Mouse (Mus musculus) CH12.LX (cell line): ENCODE data around the gene Nup188. TPM values are rescaled to one million over a fixed set of nuclear protein-coding genes. Genes with fewer than 3 reads are reported as not detected.

Experiments used
- DNase-seq: peaks from one replicate; pipeline ENCODE4 v3.0.0-alpha.2; 2013; ENCODE audit errors: extremely low read depth
- H3K27ac ChIP-seq: 2 replicates; pipeline ENCODE4 v1.5.1; 2012; ENCODE audit warnings: low read depth, mild to moderate bottlenecking, control low read depth, moderate library complexity; ENCODE audit not compliant: insufficient read depth
- H3K27me3 ChIP-seq: replicated peaks from 2 replicates; pipeline ENCODE3; 2012; ENCODE audit warnings: inconsistent platforms
- H3K36me3 ChIP-seq, 2 experiments: replicated peaks in 1 of 2; 2 replicates each; pipeline versions ENCODE3 to v1.6.1; 2012; ENCODE audit warnings: inconsistent platforms in 1 of 2, low read length in 1 of 2, mild to moderate bottlenecking in 1 of 2, mixed read lengths in 1 of 2, moderate library complexity in 1 of 2; ENCODE audit not compliant: control insufficient read depth in 1 of 2, insufficient read depth in 1 of 2
- H3K4me1 ChIP-seq, 2 experiments: 2 replicates each; pipeline ENCODE4 v1.6.1; 2012; ENCODE audit warnings: inconsistent platforms in 1 of 2, moderate library complexity in 1 of 2; ENCODE audit not compliant: insufficient read depth in 2 of 2, control insufficient read depth in 1 of 2
- H3K4me2 ChIP-seq: 2 replicates; pipeline ENCODE4 v1.6.1; 2012; ENCODE audit warnings: low read depth, mild to moderate bottlenecking, control low read depth; ENCODE audit not compliant: poor library complexity, insufficient read depth, severe bottlenecking
- H3K4me3 ChIP-seq, 3 experiments: fragments of 150-350 bp in 1 of 3; sonication (generic) in 1 of 3; replicated peaks in 1 of 3; 2 replicates each; pipeline versions ENCODE3 to v1.5.1; 2011 to 2012; ENCODE audit warnings: low read depth in 2 of 3, low read length in 2 of 3, mild to moderate bottlenecking in 2 of 3, moderate library complexity in 2 of 3, control low read depth in 1 of 3, improper control_type of control experiment in 1 of 3, inconsistent platforms in 1 of 3, mixed read lengths in 1 of 3; ENCODE audit not compliant: poor library complexity in 1 of 3
- H3K79me2 ChIP-seq: replicated peaks from 2 replicates; pipeline ENCODE4 v1.6.1; 2012; ENCODE audit warnings: mild to moderate bottlenecking, moderate library complexity; ENCODE audit not compliant: control insufficient read depth, poor library complexity, insufficient read depth, severe bottlenecking; ENCODE audit errors: extremely low read depth
- H3K9ac ChIP-seq: 2 replicates; pipeline ENCODE4 v1.6.1; 2012; ENCODE audit warnings: low read depth, mild to moderate bottlenecking, control low read depth, moderate library complexity; ENCODE audit not compliant: insufficient read depth
- H3K9me3 ChIP-seq: replicated peaks from 2 replicates; pipeline ENCODE3; 2012; ENCODE audit warnings: low read length, inconsistent platforms, mixed read lengths
- BHLHE40 ChIP-seq: IDR thresholded peaks from 2 replicates; pipeline ENCODE4 v1.6.1; 2011; ENCODE audit warnings: mild to moderate bottlenecking, low read depth, low read length, improper control_type of control experiment
- CHD1 ChIP-seq: IDR thresholded peaks from 2 replicates; pipeline ENCODE4 v1.6.1; 2012; ENCODE audit warnings: low read depth, low read length, improper control_type of control experiment, inconsistent platforms
- CHD2 ChIP-seq: IDR thresholded peaks from 2 replicates; pipeline ENCODE4 v1.6.1; 2011; ENCODE audit warnings: low read length, improper control_type of control experiment
- CTCF ChIP-seq, 2 experiments: IDR thresholded peaks in 1 of 2; conservative IDR thresholded peaks in 1 of 2; 2 replicates each; pipeline ENCODE4 v1.5.1; 2011 to 2012; ENCODE audit warnings: low read depth in 2 of 2, low read length in 2 of 2, improper control_type of control experiment in 1 of 2, inconsistent platforms in 1 of 2, mild to moderate bottlenecking in 1 of 2, moderate library complexity in 1 of 2
- E2F4 ChIP-seq: IDR thresholded peaks from 2 replicates; pipeline ENCODE4 v1.6.1; 2011; ENCODE audit warnings: low read depth, low read length, improper control_type of control experiment; ENCODE audit not compliant: insufficient replicate concordance
- ELF1 ChIP-seq: IDR thresholded peaks from 2 replicates; pipeline ENCODE4 v1.6.1; 2014; ENCODE audit warnings: low read depth, mild to moderate bottlenecking, inconsistent platforms, low read length, improper control_type of control experiment
- EP300 ChIP-seq: IDR thresholded peaks from 2 replicates; pipeline ENCODE4 v1.6.1; 2011; ENCODE audit warnings: low read length, improper control_type of control experiment
- ETS1 ChIP-seq: conservative IDR thresholded peaks from 2 replicates; pipeline ENCODE4 v1.6.1; 2012; ENCODE audit warnings: low read depth, mild to moderate bottlenecking, inconsistent platforms, low read length, improper control_type of control experiment, moderate library complexity
- GABPA ChIP-seq: IDR thresholded peaks from 2 replicates; pipeline ENCODE4 v1.6.1; 2012; ENCODE audit warnings: low read depth, low read length, improper control_type of control experiment, inconsistent platforms; ENCODE audit not compliant: insufficient replicate concordance
- HCFC1 ChIP-seq: IDR thresholded peaks from 2 replicates; pipeline ENCODE4 v1.6.1; 2012; ENCODE audit warnings: low read depth, mild to moderate bottlenecking, inconsistent platforms, low read length, improper control_type of control experiment
- IRF4 ChIP-seq: IDR thresholded peaks from 2 replicates; pipeline ENCODE4 v1.6.1; 2014; ENCODE audit warnings: low read depth, mild to moderate bottlenecking, inconsistent platforms, low read length, improper control_type of control experiment
- JUN ChIP-seq: IDR thresholded peaks from 2 replicates; pipeline ENCODE4 v1.6.1; 2011; ENCODE audit warnings: low read depth, mild to moderate bottlenecking, low read length, improper control_type of control experiment, moderate library complexity; ENCODE audit not compliant: insufficient read depth
- JUND ChIP-seq: conservative IDR thresholded peaks from 2 replicates; pipeline ENCODE4 v1.6.1; 2011; ENCODE audit warnings: low read depth, low read length, improper control_type of control experiment
- KAT2A ChIP-seq: IDR thresholded peaks from 2 replicates; pipeline ENCODE4 v1.6.1; 2012; ENCODE audit warnings: low read length, improper control_type of control experiment, inconsistent platforms; ENCODE audit not compliant: insufficient replicate concordance
- MAFK ChIP-seq: IDR thresholded peaks from 2 replicates; pipeline ENCODE4 v1.6.1; 2011; ENCODE audit warnings: low read length, improper control_type of control experiment; ENCODE audit not compliant: insufficient replicate concordance
- MAX ChIP-seq: IDR thresholded peaks from 2 replicates; pipeline ENCODE4 v1.6.1; 2011; ENCODE audit warnings: low read length, improper control_type of control experiment
- MAZ ChIP-seq: IDR thresholded peaks from 2 replicates; pipeline ENCODE4 v1.6.1; 2012; ENCODE audit warnings: low read depth, mild to moderate bottlenecking, inconsistent platforms, low read length, improper control_type of control experiment, moderate library complexity
- MEF2A ChIP-seq: IDR thresholded peaks from 2 replicates; pipeline ENCODE4 v1.6.1; 2014; ENCODE audit warnings: low read depth, mild to moderate bottlenecking, inconsistent platforms, low read length, improper control_type of control experiment, borderline replicate concordance
- MXI1 ChIP-seq: IDR thresholded peaks from 2 replicates; pipeline ENCODE4 v1.6.1; 2011; ENCODE audit warnings: mild to moderate bottlenecking, low read depth, low read length, improper control_type of control experiment
- MYC ChIP-seq: IDR thresholded peaks from 2 replicates; pipeline ENCODE4 v1.6.1; 2011; ENCODE audit warnings: low read depth, mild to moderate bottlenecking, improper control_type of control experiment, low read length
- NELFE ChIP-seq: IDR thresholded peaks from 2 replicates; pipeline ENCODE4 v1.6.1; 2011; ENCODE audit warnings: low read depth, low read length, improper control_type of control experiment
- NRF1 ChIP-seq: IDR thresholded peaks from 2 replicates; pipeline ENCODE4 v1.6.1; 2014; ENCODE audit warnings: low read depth, mild to moderate bottlenecking, inconsistent platforms, low read length, improper control_type of control experiment, moderate library complexity
- PAX5 ChIP-seq: IDR thresholded peaks from 2 replicates; pipeline ENCODE4 v1.6.1; 2012; ENCODE audit warnings: low read length, inconsistent platforms, mixed read lengths
- POLR2A ChIP-seq: IDR thresholded peaks from 2 replicates; pipeline ENCODE4 v1.6.1; 2011; ENCODE audit warnings: low read depth, mild to moderate bottlenecking, improper control_type of control experiment, low read length
- POLR2AphosphoS2 ChIP-seq: IDR thresholded peaks from 2 replicates; pipeline ENCODE4 v1.6.1; 2011; ENCODE audit warnings: low read depth, low read length, improper control_type of control experiment
- RAD21 ChIP-seq: IDR thresholded peaks from 2 replicates; pipeline ENCODE4 v1.6.1; 2011; ENCODE audit warnings: low read depth, mild to moderate bottlenecking, low read length, improper control_type of control experiment, moderate library complexity
- RCOR1 ChIP-seq: conservative IDR thresholded peaks from 2 replicates; pipeline ENCODE4 v1.6.1; 2012; ENCODE audit warnings: low read depth, mild to moderate bottlenecking, inconsistent platforms, low read length, improper control_type of control experiment
- SIN3A ChIP-seq: IDR thresholded peaks from 2 replicates; pipeline ENCODE4 v1.6.1; 2012; ENCODE audit warnings: low read length, improper control_type of control experiment, inconsistent platforms
- SMC3 ChIP-seq: IDR thresholded peaks from 2 replicates; pipeline ENCODE4 v1.6.1; 2011; ENCODE audit warnings: low read depth, low read length, improper control_type of control experiment
- TBP ChIP-seq: conservative IDR thresholded peaks from 2 replicates; pipeline ENCODE4 v1.6.1; 2011; ENCODE audit warnings: low read depth, low read length, improper control_type of control experiment
- TCF12 ChIP-seq: IDR thresholded peaks from 2 replicates; pipeline ENCODE4 v1.6.1; 2014; ENCODE audit warnings: low read depth, mild to moderate bottlenecking, inconsistent platforms, low read length, improper control_type of control experiment
- UBTF ChIP-seq: IDR thresholded peaks from 2 replicates; pipeline ENCODE4 v1.6.1; 2012; ENCODE audit warnings: low read depth, mild to moderate bottlenecking, inconsistent platforms, low read length, improper control_type of control experiment, moderate library complexity
- USF1 ChIP-seq: IDR thresholded peaks from 2 replicates; pipeline ENCODE4 v1.6.1; 2014; ENCODE audit warnings: low read depth, mild to moderate bottlenecking, inconsistent platforms, low read length, improper control_type of control experiment
- USF2 ChIP-seq: conservative IDR thresholded peaks from 2 replicates; pipeline ENCODE4 v1.6.1; 2011; ENCODE audit warnings: low read depth, low read length, improper control_type of control experiment
- ZC3H11A ChIP-seq: IDR thresholded peaks from 2 replicates; pipeline ENCODE4 v1.6.1; 2012; ENCODE audit warnings: low read depth, mild to moderate bottlenecking, inconsistent platforms, low read length, improper control_type of control experiment
- ZKSCAN1 ChIP-seq: IDR thresholded peaks from 2 replicates; pipeline ENCODE4 v1.6.1; 2012; ENCODE audit warnings: low read depth, inconsistent platforms, low read length, improper control_type of control experiment, borderline replicate concordance
- ZMIZ1 ChIP-seq: IDR thresholded peaks from 2 replicates; pipeline ENCODE4 v1.6.1; 2012; ENCODE audit warnings: low read depth, mild to moderate bottlenecking, inconsistent platforms, low read length, improper control_type of control experiment
- ZNF384 ChIP-seq: IDR thresholded peaks from 2 replicates; pipeline ENCODE4 v1.6.1; 2012; ENCODE audit warnings: low read depth, low read length, improper control_type of control experiment, inconsistent platforms
- dilution Hi-C: fragments of 300-500 bp; cut with MboI; formaldehyde crosslinking; loops from 2 replicates; pipeline ENCODE4 v1.14.3; 2020; ENCODE audit warnings: low sequenced_read_pairs; ENCODE audit not compliant: extremely low pct_unique_long_range_greater_than_20kb, extremely low pct_ligation_motif_present
- in situ Hi-C: fragments of 300-500 bp; cut with MboI; formaldehyde crosslinking; loops from 3 replicates; pipeline ENCODE4 v1.14.3; 2019; ENCODE audit warnings: low sequenced_read_pairs, low pct_ligation_motif_present, low pct_unique_long_range_greater_than_20kb, mixed read lengths
- polyA plus RNA-seq: library from polyadenylated mRNA; unstranded; fragments of >175 nt; gene quantifications from 2 replicates; pipeline ENCODE4 v1.2.1, GENCODE M21; 2012; ENCODE audit warnings: low read depth; ENCODE audit not compliant: insufficient read length
- total RNA-seq, 2 experiments: library from RNA; depleted of rRNA; stranded (reverse); fragments of 300-350 nt in 1 of 2; fragments of >200 nt in 1 of 2; gene quantifications; 2 replicates each; pipeline ENCODE4 v1.2.3; 2012 to 2014

Gene Nup188
- total and polyA plus RNA-seq, 3 experiments, result 19.7 to 58.8 (median 47.6) TPM

DNA sequence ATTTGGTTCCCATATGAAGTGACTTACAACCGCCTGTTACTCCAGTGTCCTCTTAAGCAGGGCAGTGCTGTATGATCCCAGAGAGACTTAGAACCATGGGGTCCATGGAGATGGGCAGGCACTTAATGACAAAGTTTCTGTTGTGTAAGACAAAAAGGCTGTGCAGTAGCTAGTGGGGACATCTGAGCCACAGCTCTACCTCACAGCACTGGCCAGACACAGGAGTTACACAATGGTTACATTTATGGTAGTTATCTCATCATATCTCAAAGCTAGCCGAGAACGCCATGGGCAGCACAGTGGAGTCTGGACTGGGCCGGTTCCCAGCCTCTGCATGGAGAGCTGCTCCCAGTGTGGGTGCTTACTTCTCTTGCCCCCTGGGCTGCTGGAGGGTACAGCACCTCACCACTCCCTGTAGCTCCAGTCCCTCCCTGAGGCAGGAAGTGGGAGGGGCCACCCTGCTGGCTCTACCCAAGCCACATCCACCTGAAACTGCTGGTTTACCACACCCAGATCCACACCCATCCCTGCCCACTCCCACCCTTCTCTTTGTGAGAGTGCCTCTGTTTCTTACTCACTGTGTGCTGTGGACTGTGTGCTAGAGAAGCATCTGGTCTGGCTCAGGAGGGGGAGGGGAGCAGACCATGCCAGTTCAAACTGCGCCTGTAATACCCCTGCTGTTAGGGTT lies 34.6 kb upstream of the Nup188 start:
- Histone ChIP-seq H3K27me3 (no peaks in the 10 kb centered on the region), H3K9ac (no peak overlapping the region), H3K36me3 (peaks cover 16 to 56% of the 10 kb centered on the region in 2 experiments), H3K9me3 (no peaks in the 10 kb centered on the region), H3K27ac (no peak overlapping the region), H3K4me2 (no peak overlapping the region), H3K4me3 (no peak overlapping the region), H3K4me1 (peaks cover 14 to 36% of the 10 kb centered on the region in 2 experiments), H3K79me2 (no peaks in the 10 kb centered on the region)
- peak; percentile 86 for DNase-seq
- TF ChIP-seq ZNF384, result no peak
- TF ChIP-seq ZKSCAN1, result no peak
- TF ChIP-seq ETS1, result peak; percentile 12; the same call in 1 of the 2 replicates
- no peak for TF ChIP-seq SMC3
- TF ChIP-seq MXI1, result 0 out of 2 replicates have a peak, but pooled peaks have one; percentile 6
- no peak for TF ChIP-seq JUND
- no peak for TF ChIP-seq EP300
- TF ChIP-seq MAFK, result no peak
- TF ChIP-seq KAT2A, result no peak
- peak; percentile 62 for TF ChIP-seq POLR2A
- peak; percentile 59 for TF ChIP-seq IRF4
- no peak for TF ChIP-seq ZMIZ1
- peak; percentile 58; the same call in 1 of the 2 replicates for TF ChIP-seq ELF1
- peak; percentile 16; the same call in 1 of the 2 replicates for TF ChIP-seq MAX
- 0 out of 2 replicates have a peak, but pooled peaks have one; percentile 30 for TF ChIP-seq TCF12
- TF ChIP-seq GABPA, result no peak
- TF ChIP-seq MAZ, result 0 out of 2 replicates have a peak, but pooled peaks have one; percentile 36
- no peak for TF ChIP-seq CTCF (conservative IDR thresholded peaks at IDR 0.05 in 1 of 2, IDR thresholded peaks at IDR 0.05 in 1 of 2; ENCODE audit: low read depth in 2 of 2, low read length in 2 of 2)
- no peak for TF ChIP-seq MYC
- no peak for TF ChIP-seq E2F4
- TF ChIP-seq PAX5, result no peak
- 0 out of 2 replicates have a peak, but pooled peaks have one; percentile 6 for TF ChIP-seq SIN3A
- no peak for TF ChIP-seq MEF2A
- no peak for TF ChIP-seq ZC3H11A
- no peak for TF ChIP-seq RCOR1
- no peak for TF ChIP-seq USF2
- no peak for TF ChIP-seq BHLHE40
- peak; percentile 67; the same call in 1 of the 2 replicates for TF ChIP-seq CHD2
- TF ChIP-seq JUN, result no peak
- no peak for TF ChIP-seq NRF1
- TF ChIP-seq POLR2AphosphoS2, result no peak
- TF ChIP-seq RAD21, result no peak
- no peak for TF ChIP-seq UBTF
- peak; percentile 30; the same call in 1 of the 2 replicates for TF ChIP-seq NELFE
- peak; percentile 38; the same call in 1 of the 2 replicates for TF ChIP-seq HCFC1
- TF ChIP-seq CHD1, result no peak
- no peak for TF ChIP-seq TBP
- no peak for TF ChIP-seq USF1
- in situ Hi-C loops (no loop called here), dilution Hi-C loops (no loop called here)
